Mouse (Mus musculus) bone marrow, adult 2 months (tissue): ENCODE measurements around the gene Gbp5.

Experiments
- CTCF ChIP-seq: fragments of 200-500 bp; IDR thresholded peaks from 2 replicates; pipeline ENCODE4 v1.5.1; 2011; ENCODE audit warnings: low read length, control low read depth; ENCODE audit not compliant: control insufficient read depth, insufficient read depth
- POLR2A ChIP-seq: fragments of 200-500 bp; IDR thresholded peaks from 2 replicates; pipeline ENCODE4 v1.6.1; 2011; ENCODE audit warnings: low read depth, mild to moderate bottlenecking, control low read depth, low read length, borderline replicate concordance; ENCODE audit not compliant: control insufficient read depth

DNA sequence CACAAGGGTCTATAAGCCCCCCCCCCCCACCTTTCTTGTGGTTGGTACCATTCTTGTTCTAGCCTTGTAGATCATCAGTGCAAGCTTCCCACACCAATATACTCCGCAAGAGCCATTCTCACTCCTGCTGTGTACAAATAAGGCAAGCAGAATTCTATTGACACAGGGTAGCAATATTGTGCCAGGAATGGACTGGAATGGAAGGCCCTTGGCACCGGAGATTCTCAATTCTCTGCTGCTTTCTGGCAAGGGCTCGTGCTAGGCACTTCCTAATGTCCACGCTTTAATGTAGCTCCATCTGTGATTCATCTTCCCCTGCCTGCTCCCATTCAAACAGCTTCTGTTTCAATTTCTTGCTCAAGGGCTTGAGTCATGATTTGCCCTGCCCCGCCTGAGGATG is 5.2 kb downstream of the Gbp5 start:
- TF ChIP-seq POLR2A (no peak), CTCF (no peak)
